Mouse (Mus musculus): ENCODE measurements around the gene Pax7. TPM values are rescaled to one million over a fixed set of nuclear protein-coding genes. Genes with fewer than 3 reads are reported as not detected.

The Pax7 gene
- total RNA-seq, 2 experiments from 2014 or later: 0.15 to 0.64 TPM

DNA sequence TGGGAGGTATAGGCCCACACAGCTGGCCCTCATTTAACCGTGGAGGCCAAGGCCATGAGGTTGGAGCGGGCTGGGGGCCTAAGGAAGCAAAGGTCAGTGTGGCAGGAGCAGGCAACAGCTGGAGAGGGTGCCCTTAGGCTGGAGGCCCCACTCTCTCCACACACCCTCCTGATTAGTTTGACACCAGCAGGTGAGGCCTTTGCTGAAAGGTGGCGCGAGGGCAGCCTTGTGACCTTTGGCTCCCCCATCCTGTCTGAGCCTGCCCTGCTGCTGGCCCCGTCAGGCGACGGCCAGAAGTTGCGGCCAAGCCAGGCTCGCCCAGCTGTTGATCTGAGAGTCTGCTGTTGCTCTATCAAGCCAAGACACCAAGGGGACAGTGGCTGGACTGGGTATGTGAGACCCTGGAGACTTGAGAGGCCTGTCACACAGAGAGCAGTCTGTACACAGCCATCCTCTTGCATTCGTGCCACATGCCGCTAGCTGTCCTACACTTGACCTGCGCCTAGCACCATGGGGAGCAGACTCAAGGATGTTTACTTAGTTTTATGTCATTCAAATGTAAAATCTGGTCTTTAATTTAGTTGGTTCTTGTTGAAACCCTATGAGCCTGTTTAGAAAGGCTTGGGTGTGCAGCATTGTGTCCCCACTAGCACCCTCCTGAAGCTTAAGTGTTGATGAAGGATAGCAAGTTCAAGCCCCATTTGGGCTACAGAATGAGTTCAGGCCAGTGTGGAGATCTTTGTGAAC, 86.0 kb downstream of the Pax7 start:
- no peak for DNase-seq

GRCm38 (mm10) chr4:139746177-139746576, 87.2 kb downstream of the Pax7 start:
- no peak for DNase-seq

DNA sequence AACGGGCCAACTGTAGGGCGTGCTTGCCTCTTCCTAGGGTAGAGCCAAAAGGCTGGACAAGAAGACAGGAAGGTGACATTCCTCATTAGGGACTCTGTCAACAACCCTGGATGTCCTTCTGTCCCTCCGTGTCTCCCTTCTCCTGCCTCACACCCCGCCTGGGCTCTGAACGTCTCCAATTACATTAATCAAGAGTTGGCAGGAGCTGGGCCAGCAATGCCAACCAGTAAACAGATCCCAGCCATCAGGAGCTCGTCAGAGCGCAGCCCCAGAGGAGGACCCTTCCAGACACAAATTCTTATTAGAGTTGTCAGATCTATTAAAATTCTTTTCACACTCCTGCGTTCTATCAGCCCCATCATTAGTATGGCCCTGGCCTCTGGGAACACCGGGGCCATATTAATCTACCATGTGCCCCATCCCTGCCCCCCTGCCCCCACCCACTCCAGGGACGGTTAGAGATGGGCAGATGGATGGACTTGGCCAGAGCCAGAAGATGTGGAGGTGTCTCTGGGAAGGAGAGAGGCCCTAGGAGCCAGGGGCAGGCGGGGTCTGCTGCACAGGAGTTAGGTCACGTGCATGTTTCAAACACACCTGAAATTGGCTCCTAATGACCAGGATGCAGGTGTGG, 88.4 kb downstream of the Pax7 start:
- no peak for DNase-seq

GRCm38 (mm10) chr4:139743626-139744025, 89.7 kb downstream of the Pax7 start:
- DNase-seq: no peak

- no peak for DNase-seq
Measured at GRCm38 (mm10) chr4:139737035-139737434, 96.3 kb downstream of the Pax7 start.

GRCm38 (mm10) chr4:139727101-139727500, 106.2 kb downstream of the Pax7 start:
- no peak for DNase-seq

DNA sequence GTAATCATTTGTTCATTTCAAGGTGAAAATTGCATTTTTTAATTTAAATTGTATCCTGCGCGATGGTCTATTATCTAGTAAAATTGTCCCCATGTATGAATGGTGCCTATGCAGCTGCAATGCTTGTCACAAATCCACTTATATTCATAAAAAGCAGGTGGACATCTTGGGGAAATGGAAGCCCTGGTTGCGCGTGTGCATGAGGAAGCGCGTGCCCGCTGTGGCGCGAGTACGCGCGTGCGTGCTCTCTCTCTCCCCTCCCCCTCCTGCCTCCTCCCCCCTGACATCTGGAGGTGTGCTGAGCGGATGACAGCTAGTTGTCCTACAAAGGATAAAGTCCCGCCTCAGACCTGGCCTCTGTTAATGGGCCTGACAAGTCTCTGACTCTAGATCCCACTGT, 107.9 kb downstream of the Pax7 start:
- no peak for DNase-seq

DNA sequence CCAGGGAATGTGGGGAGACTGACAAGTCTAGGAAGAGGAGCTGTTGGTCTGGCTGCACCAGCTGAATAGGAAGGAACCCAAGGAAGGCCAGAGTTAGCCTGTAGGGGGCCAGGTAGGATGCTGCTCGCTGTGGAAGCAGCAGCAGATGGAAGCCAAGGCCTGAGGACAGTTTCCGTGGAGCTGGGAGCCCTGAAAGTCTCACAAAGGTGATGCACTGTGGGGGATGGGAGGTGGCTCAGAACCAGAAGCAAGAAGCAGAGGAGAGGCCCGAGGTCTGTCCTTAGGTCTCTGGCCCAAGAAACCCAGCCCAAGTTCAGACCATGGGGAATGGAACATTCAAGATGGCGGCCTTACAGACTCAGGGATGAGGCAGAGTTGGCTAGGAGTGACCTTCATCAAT, 109.0 kb downstream of the Pax7 start:
- no peak for DNase-seq

- DNase-seq: no peak
Measured at GRCm38 (mm10) chr4:139718978-139719377, 114.3 kb downstream of the Pax7 start.

GRCm38 (mm10) chr4:139716477-139717169, 116.7 kb downstream of the Pax7 start:
- DNase-seq: peak; percentile 76

DNA sequence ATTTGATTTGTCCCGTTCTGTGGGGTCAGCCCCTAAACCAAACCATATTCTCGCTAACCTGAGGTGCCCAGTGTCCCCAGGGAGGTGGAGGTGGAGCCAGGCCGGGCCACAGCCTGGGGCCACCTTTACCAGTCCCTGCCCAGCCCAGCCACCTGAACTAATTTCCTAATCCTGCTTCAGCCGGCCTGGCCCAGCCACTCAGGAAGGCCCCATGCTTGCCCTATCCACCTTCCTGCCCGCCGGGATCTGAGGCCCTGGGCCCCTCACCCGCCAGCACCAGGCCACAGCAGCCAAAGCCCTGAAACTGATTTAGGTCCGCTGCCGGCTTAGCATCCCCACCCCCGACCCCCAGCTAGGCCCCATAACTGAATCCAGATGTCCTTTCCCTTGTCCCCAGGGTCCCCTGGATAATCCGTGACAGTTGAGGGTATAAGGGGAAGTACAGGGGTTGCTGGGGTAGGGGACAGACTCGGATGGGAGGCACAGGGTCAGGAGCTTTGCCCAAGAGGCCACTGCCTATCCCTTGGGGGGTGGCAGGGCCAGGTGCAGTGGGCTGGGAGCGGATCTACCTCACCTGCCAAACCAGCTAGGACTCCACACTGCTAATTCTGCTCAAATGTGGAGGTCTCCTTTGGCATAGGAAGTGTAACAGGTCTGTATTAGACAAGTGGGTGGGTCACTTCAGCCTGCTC, 117.9 kb downstream of the Pax7 start:
- no peak for DNase-seq

DNA sequence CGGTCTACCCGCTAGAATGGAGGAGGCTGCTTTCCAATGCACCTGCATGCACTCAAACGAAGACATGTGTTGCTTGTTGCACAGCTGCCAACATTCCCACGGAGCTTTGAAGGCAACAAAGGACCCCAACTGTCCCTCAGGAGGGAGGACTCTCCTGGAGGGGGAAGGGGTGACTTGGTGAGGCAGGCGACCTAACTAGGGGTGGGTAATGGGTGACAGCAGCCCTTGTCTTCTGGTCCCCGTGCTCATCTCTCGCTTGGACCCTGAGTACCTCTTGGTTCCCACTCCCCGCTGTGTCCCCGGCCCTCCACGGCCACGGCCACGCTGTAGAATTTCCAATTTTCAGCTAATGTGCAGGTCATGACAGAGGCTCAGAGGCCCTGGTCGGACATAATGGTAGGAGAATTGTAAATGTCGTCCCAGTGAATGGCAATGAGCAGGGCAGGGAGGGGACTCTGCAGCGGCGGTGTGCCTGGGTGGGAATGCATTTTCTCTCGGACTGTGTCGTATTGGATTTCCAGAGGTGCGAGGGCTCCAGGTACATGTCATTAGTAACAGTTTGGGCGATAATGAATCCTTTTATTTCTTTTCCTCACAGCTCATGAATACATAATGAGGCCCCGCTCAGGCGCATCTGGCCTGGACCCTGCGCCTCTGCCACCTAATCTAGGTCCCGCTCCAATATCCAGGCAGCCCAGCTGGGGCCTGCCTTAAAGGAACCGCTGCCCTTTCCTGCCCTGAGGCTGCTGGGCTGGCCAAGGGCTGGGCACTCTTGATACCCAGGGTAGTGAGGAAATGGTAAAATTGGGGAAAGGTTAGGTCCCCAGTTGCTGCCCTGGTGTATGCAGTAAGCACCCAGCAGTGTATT, 122.6 kb downstream of the Pax7 start:
- DNase-seq: no peak

GRCm38 (mm10) chr4:139705986-139706385, 127.3 kb downstream of the Pax7 start:
- DNase-seq: no peak

DNA sequence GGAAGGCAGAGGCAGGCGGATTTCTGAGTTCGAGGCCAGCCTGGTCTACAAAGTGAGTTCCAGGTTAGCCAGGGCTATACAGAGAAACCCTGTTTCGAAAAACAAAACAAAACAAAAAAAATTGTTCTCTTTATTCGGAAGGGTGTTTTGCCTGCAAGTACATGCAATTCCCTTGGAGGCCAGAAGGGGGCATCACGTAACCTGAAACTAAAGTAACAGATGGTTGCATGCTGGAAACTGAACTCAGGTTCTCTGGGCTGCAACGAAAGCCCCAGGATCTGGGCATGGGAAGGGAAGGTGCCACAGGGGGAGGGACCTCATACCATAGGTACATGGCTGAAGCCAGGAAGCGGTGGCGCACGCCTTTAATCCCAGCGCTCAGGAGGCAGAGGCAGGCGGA, 129.9 kb downstream of the Pax7 start:
- no peak for DNase-seq

DNA sequence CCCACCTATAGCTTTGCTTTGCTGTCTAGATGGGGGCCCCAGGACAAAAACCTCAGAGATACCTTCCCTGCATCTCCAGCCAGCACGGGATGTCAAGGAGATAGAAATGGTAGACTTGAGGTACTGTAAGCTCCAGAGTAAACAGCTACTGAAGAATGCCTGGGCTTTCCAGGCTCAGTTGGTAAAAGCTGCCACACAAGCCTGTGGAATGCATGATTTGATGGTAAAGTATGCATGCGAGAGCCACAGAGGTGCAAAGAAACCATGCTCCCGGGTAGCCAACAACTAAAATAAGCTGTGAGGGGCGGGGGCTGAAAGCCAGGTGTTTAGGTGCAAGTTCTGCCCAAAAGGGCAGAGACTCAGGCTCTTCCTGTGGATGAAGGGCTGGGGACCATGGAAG, 130.4 kb downstream of the Pax7 start:
- DNase-seq: no peak

GRCm38 (mm10) chr4:139698602-139699001, 134.7 kb downstream of the Pax7 start:
- no peak for DNase-seq

DNA sequence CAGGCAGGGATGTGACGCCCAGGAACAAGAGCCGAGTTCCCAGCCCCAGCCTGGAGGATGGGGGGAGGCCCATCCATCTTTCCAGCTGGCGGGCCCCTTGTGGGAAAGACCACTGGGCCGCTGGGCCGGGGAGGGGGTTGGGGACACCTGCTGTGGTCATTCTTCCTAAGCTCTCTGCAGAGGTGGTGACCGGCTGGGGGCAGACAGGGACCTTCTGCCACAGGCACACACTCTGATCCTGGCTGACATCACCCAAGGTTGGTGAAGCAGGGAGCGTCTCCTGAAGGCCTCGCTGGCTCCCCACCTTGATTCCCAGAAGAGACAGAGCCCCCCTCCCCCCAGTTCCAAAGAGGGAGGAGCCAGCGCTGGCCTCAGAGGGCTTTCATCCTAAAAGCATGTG, 135.6 kb downstream of the Pax7 start:
- DNase-seq: no peak

DNA sequence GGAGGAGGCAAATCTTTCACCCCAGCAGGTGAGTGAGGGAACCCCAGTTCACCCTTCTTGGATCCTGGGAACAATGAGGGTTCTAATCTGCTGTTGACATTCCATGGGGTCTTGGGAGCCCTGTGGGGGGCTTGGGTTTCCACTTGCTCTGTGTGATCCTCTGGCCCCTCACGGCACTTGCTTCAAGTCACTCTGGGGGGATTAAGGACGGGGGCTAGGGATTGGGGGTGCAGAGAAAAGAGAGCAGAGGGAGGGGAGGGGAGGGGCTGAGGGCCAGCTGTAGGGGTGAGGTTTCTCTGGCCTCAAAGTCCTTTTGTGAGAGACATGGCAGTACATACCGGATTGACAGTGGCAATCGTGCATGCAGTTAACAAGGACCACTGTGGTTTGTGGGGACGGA, 140.0 kb downstream of the Pax7 start:
- DNase-seq: no peak

GRCm38 (mm10) chr4:139689627-139690269, 143.6 kb downstream of the Pax7 start:
- peak; percentile 10 for DNase-seq

DNA sequence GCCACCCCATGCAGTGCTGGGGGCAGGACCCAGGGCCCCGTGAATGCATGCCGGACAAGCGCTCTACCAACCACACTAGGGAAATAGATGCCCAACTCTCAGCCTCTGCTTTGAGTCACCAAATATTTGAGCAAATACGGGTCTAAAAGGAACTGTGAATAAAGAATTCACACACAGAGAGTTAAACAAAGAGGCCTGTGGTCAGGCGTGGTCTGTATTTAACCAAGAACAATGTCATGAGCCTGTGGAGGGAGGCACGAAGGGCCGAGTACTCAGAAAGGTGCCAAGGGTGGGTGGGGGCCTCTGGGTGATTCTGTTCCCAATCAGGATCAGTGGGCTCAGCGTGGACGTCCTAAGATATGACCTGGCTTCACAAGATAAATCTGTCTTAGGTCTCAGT, 145.3 kb downstream of the Pax7 start:
- DNase-seq: no peak

Data from adrenal gland, postnatal 10 days (tissue).